Mouse (Mus musculus) hindbrain, embryonic 13.5 days (tissue): ENCODE results near the gene Hist1h1c. TPM values are rescaled to one million over a fixed set of nuclear protein-coding genes. Genes with fewer than 3 reads are reported as not detected.

Experiments used
- ATAC-seq: fragments of 200-750 bp; cut with Nextera tagmentation; 2 replicates; pipeline ENCODE4 v1.8.0; 2017; ENCODE audit warnings: moderate TSS enrichment; ENCODE audit not compliant: low FRiP score
- H3K27ac ChIP-seq: fragments of 300-500 bp; sonication (generic); 2 replicates; pipeline ENCODE4 v1.5.1; 2015; ENCODE audit warnings: inconsistent platforms, mild to moderate bottlenecking, moderate library complexity
- H3K27me3 ChIP-seq: fragments of 300-500 bp; sonication (generic); 2 replicates; pipeline ENCODE4 v1.6.1; 2015; ENCODE audit warnings: mild to moderate bottlenecking, inconsistent platforms
- H3K36me3 ChIP-seq: fragments of 300-500 bp; sonication (generic); 2 replicates; pipeline ENCODE4 v1.6.1; 2015; ENCODE audit warnings: mild to moderate bottlenecking, inconsistent platforms
- H3K4me1 ChIP-seq: fragments of 300-500 bp; sonication (generic); replicated peaks from 2 replicates; pipeline ENCODE4 v1.6.1; 2015; ENCODE audit warnings: inconsistent platforms
- H3K4me2 ChIP-seq: fragments of 300-500 bp; sonication (generic); 2 replicates; pipeline ENCODE4 v1.6.1; 2015; ENCODE audit warnings: inconsistent platforms, mild to moderate bottlenecking, moderate library complexity
- H3K4me3 ChIP-seq: fragments of 300-500 bp; sonication (generic); 2 replicates; pipeline ENCODE4 v1.5.1; 2015; ENCODE audit warnings: mild to moderate bottlenecking, inconsistent platforms
- H3K9ac ChIP-seq: fragments of 300-500 bp; sonication (generic); 2 replicates; pipeline ENCODE4 v1.6.1; 2015; ENCODE audit warnings: mild to moderate bottlenecking, inconsistent platforms
- H3K9me3 ChIP-seq: fragments of 300-500 bp; sonication (generic); 2 replicates; pipeline ENCODE4 v1.6.1; 2016; ENCODE audit warnings: inconsistent platforms
- whole genome bisulfite sequencing: fragments of 180-500 bp; shearing (Covaris S2); methylation state at CpG from one replicate; pipeline ENCODE4 v1.1.7; 2015; 5-methylcytosine and 5-hydroxymethylcytosine counted together
- microRNA-seq: library from miRNA; unstranded; fragments of <30 nt; microRNA quantifications from one replicate; pipeline ENCODE4, GENCODE M21; 2016
- polyA plus RNA-seq: library from polyadenylated mRNA; unstranded; fragments of >200 nt; fragmentation: Nextera tagmentation; extraction: Ambion mirVana; gene quantifications from 2 replicates; pipeline ENCODE4 v1.2.1, GENCODE M21; 2015

Hist1h1c gene
- polyA plus RNA-seq, 1 experiment from 2014 or later = 9.7 TPM

GRCm38 (mm10) chr13:23772561-23773313, 34.1 kb downstream of the Hist1h1c start:
- no peaks in the 10 kb centered on the region for H3K9me3 ChIP-seq
- H3K9ac ChIP-seq = no peak overlapping the region
- H3K4me2 ChIP-seq = peak overlapping the region; percentile 43
- H3K4me3 ChIP-seq = peak overlapping the region; percentile 8; the same call in 1 of the 2 replicates
- peak; percentile 87; the same call in 1 of the 2 replicates for ATAC-seq
- H3K36me3 ChIP-seq = no peaks in the 10 kb centered on the region
- WGBS = 26% methylated on average over 21 of the region's 21 CpGs
- H3K27me3 ChIP-seq = no peaks in the 10 kb centered on the region
- no peak overlapping the region for H3K27ac ChIP-seq
- H3K4me1 ChIP-seq = peaks cover 3% of the 10 kb centered on the region; the same call in 1 of the 2 replicates

DNA sequence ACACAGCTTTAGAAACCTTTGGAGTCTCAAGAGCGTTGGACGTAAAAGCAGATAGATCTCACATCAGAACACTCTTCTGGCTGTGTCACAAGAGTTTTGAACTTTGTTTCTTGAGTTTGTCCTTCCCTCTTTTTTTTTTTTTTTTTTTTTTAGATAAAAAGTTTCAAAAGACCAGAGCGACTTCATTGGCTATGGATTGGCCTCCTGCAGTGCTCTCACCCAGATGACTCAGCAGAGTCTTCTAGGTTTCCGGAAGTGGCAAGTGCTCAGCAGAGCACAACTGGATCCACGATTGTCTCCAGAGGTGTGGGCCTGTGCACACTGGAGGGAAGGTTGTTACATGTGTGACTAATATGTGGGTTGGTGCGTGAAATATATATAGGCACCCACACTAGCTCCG, 39.7 kb downstream of the Hist1h1c start:
- Histone ChIP-seq H3K4me1 (no peaks in the 10 kb centered on the region), H3K9me3 (no peaks in the 10 kb centered on the region), H3K4me3 (no peak overlapping the region), H3K27me3 (no peaks in the 10 kb centered on the region), H3K9ac (no peak overlapping the region), H3K36me3 (no peaks in the 10 kb centered on the region), H3K27ac (no peak overlapping the region), H3K4me2 (no peak overlapping the region)
- ATAC-seq = no peak
- WGBS = 98% methylated on average over 7 of the region's 7 CpGs

DNA sequence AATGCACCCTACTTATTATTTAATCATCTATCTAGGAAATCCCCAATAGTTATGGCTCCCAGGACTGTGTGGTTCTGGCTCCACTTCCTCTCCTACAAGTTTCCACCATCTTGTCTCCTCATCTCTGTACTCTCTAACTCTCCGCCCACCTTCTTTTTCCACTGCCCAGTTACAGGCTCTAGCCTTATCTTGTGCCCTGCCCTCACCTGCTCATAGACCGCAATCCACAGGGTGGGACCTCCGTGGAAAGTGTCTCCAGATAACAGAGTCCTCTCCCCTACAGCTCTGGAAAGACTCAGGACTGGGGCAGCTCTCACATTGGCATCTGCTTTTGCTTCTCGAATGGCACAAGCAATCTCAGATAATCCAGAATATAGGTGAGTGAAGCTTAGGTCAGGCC, 40.4 kb downstream of the Hist1h1c start:
- H3K4me2 ChIP-seq = no peak overlapping the region
- H3K27me3 ChIP-seq = no peaks in the 10 kb centered on the region
- WGBS = 90% methylated on average over 4 of the region's 4 CpGs
- H3K36me3 ChIP-seq = no peaks in the 10 kb centered on the region
- no peak overlapping the region for H3K4me3 ChIP-seq
- no peaks in the 10 kb centered on the region for H3K4me1 ChIP-seq
- H3K27ac ChIP-seq = no peak overlapping the region
- no peak overlapping the region for H3K9ac ChIP-seq
- H3K9me3 ChIP-seq = no peaks in the 10 kb centered on the region
- no peak for ATAC-seq

Small RNA genes within 50 kb of the gene (microRNA-seq; reads per million reads assigned to microRNA genes)
- gene Gm44314 (not detected), gene Gm44484 (not detected)

Other genes with a start within 250 kb of the Hist1h1c start
- 0.12 TPM in 1 of 2 replicates, not detected in the other for gene Btn2a2, start 250.0 kb upstream of the Hist1h1c start, polyA plus RNA-seq
- gene Hist1h4h, start 207.8 kb upstream of the Hist1h1c start, polyA plus RNA-seq = 4.2 and 5.7 TPM in 2 replicates
- gene Hist1h2af, start 204.9 kb upstream of the Hist1h1c start, polyA plus RNA-seq = 2.4 TPM in 1 of 2 replicates, not detected in the other
- 1.8 and 3.0 TPM in 2 replicates for gene Hist1h3g, start 203.4 kb upstream of the Hist1h1c start, polyA plus RNA-seq
- gene Hist1h2bh, start 195.4 kb upstream of the Hist1h1c start, polyA plus RNA-seq = 0.29 TPM in 1 of 2 replicates, not detected in the other
- 0.38 TPM in 1 of 2 replicates, not detected in the other for gene Hist1h3f, start 194.8 kb upstream of the Hist1h1c start, polyA plus RNA-seq
- 0.83 TPM in 1 of 2 replicates, not detected in the other for gene Hist1h4f, start 187.2 kb upstream of the Hist1h1c start, polyA plus RNA-seq
- gene Hist1h1d, start 185.5 kb upstream of the Hist1h1c start, polyA plus RNA-seq = 0.10 and 0.16 TPM in 2 replicates
- 2.1 and 2.8 TPM in 2 replicates for gene Hist1h3e, start 176.4 kb upstream of the Hist1h1c start, polyA plus RNA-seq
- gene Hist1h2ae, start 167.6 kb upstream of the Hist1h1c start, polyA plus RNA-seq = 26.4 and 29.3 TPM in 2 replicates
- 2.8 TPM in 2 replicates for gene Hist1h2bg, start 167.4 kb upstream of the Hist1h1c start, polyA plus RNA-seq
- gene Hist1h2bf, start 164.6 kb upstream of the Hist1h1c start, polyA plus RNA-seq = 1.2 and 3.0 TPM in 2 replicates
- gene Hist1h2ad, start 164.4 kb upstream of the Hist1h1c start, polyA plus RNA-seq = 0.61 and 2.7 TPM in 2 replicates
- gene Hist1h3d, start 163.0 kb upstream of the Hist1h1c start, polyA plus RNA-seq = 1.6 and 2.7 TPM in 2 replicates
- gene Hist1h4d, start 157.2 kb upstream of the Hist1h1c start, polyA plus RNA-seq = 50.0 and 52.6 TPM in 2 replicates
- gene Hist1h2be, start 117.7 kb upstream of the Hist1h1c start, polyA plus RNA-seq = 1.2 and 1.6 TPM in 2 replicates
- 7.9 and 8.8 TPM in 2 replicates for gene Hist1h1e, start 116.2 kb upstream of the Hist1h1c start, polyA plus RNA-seq
- gene Hist1h2ac, start 54.9 kb upstream of the Hist1h1c start, polyA plus RNA-seq = 0.38 and 0.54 TPM in 2 replicates
- gene Hist1h2bc, start 54.6 kb upstream of the Hist1h1c start, polyA plus RNA-seq = 17.8 and 23.1 TPM in 2 replicates
- not detected in 2 replicates for gene Hist1h1t, start 43.0 kb upstream of the Hist1h1c start, polyA plus RNA-seq
- gene Hist1h4c, start 40.4 kb upstream of the Hist1h1c start, polyA plus RNA-seq = 3.9 and 4.4 TPM in 2 replicates
- gene Hfe, start 28.0 kb upstream of the Hist1h1c start, polyA plus RNA-seq = 5.4 and 5.6 TPM in 2 replicates
- gene Hist1h3c, start 6.8 kb downstream of the Hist1h1c start, polyA plus RNA-seq = 1.3 and 1.9 TPM in 2 replicates
- gene Hist1h2bb, start 7.9 kb downstream of the Hist1h1c start, polyA plus RNA-seq = 0.86 and 1.7 TPM in 2 replicates
- 10.5 and 12.7 TPM in 2 replicates for gene Hist1h2ab, start 12.3 kb downstream of the Hist1h1c start, polyA plus RNA-seq
- gene Hist1h3b, start 13.5 kb downstream of the Hist1h1c start, polyA plus RNA-seq = 4.2 and 4.4 TPM in 2 replicates
- 1.4 TPM in 1 of 2 replicates, not detected in the other for gene Hist1h4b, start 18.2 kb downstream of the Hist1h1c start, polyA plus RNA-seq
- gene Hist1h4a, start 22.4 kb downstream of the Hist1h1c start, polyA plus RNA-seq = not detected in 2 replicates
- 1.9 and 2.5 TPM in 2 replicates for gene Hist1h3a, start 23.6 kb downstream of the Hist1h1c start, polyA plus RNA-seq
- gene Hist1h1a, start 24.9 kb downstream of the Hist1h1c start, polyA plus RNA-seq = 0.56 and 1.2 TPM in 2 replicates
- not detected in 2 replicates for gene Trim38, start 31.1 kb downstream of the Hist1h1c start, polyA plus RNA-seq
- gene Slc17a2, start 68.2 kb downstream of the Hist1h1c start, polyA plus RNA-seq = not detected in 2 replicates
- not detected in 2 replicates for gene Slc17a3, start 100.6 kb downstream of the Hist1h1c start, polyA plus RNA-seq
- not detected in 2 replicates for gene Slc17a1, start 128.9 kb downstream of the Hist1h1c start, polyA plus RNA-seq
- 0.09 TPM in 1 of 2 replicates, not detected in the other for gene Slc17a4, start 176.2 kb downstream of the Hist1h1c start, polyA plus RNA-seq
- gene Hist1h2ba, start 195.3 kb downstream of the Hist1h1c start, polyA plus RNA-seq = not detected in 2 replicates
- not detected in 2 replicates for gene Hist1h2aa, start 195.7 kb downstream of the Hist1h1c start, polyA plus RNA-seq